Mouse (Mus musculus) embryo, embryonic 9.5 days (tissue): Measurements from ENCODE around the gene Ubr3.

Experiments used
- DNase-seq: peaks from one replicate; pipeline ENCODE4 v3.0.0-alpha.2; 2017; ENCODE audit errors: extremely low spot score

Gene Ubr3

DNA sequence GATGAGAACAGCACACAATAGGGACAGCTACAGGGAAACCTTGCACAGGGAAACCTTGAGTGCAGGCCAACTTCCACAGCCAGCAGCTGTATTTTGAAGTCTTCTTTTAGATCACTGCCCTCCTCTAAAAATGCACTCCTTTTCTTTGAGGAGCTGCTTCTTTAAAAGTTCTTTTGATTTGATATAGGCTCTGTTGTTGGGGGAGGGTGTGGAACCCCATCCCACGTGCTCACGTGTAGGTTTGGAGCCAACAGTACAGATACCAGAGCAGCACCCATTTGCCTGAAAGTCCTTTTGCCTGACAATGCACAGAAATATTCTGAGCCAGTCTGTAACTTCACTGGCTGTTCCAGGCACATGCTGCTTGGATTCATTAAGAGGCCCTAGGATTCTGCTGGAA lies 134.4 kb downstream of the Ubr3 start:
- DNase-seq, result no peak

DNA sequence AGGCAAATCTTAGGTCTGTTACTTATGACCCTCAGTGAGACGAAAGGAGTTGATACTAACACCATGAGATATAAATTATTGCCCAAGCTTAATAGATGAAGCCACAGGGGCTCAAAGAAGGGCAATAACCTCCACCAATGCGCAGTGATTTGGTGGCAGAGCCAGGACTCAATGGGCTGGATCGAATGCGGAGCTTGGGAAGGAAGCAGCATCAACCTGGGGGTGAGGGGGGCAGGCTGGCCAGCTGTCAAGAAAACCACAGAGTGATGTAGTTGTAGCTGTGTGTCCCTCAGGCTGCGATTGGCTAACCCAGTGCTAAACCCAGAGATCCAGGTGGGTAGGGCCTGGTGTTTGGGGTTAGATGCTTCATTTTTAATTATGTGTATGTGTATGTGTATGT lies 137.8 kb downstream of the Ubr3 start:
- no peak for DNase-seq

DNA sequence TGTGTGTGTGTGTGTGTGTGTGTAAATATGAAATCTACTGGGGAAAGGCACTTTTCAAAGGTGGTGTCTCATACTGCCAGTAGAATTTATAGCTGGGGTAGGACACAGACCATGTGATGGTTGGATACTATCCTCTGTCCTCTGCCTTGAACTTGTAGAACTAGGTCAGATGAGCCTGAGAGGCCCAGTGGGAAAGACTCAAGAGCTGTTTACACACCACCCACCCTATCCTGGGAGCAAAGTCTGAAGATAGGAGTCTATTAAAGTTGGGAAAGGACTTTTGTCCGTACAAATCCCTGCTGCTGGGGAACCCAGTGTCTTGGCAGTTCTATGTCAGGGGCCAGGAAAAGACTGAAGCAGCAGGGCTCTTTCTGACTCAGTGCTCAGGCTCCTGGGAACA lies 138.3 kb downstream of the Ubr3 start:
- no peak for DNase-seq

DNA sequence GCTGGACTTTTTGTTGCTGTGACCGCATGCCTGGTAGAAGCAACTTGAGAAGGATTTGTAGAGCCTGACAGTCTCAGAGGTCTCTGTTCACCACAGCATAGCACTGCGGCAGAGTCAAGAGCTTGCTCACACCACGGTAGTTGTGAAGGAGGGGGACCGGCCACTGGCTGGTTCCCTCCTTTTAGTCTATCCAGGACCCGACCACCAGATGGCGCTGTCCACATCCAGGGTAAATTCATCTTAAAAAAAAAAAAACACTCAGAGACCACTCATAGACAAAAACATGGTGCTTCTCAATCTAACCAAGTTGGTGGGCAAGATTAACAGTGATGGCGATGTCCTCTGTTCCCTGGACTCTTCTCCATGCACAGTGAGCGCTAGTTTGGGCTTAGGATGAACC lies 140.2 kb downstream of the Ubr3 start:
- DNase-seq, result no peak

DNA sequence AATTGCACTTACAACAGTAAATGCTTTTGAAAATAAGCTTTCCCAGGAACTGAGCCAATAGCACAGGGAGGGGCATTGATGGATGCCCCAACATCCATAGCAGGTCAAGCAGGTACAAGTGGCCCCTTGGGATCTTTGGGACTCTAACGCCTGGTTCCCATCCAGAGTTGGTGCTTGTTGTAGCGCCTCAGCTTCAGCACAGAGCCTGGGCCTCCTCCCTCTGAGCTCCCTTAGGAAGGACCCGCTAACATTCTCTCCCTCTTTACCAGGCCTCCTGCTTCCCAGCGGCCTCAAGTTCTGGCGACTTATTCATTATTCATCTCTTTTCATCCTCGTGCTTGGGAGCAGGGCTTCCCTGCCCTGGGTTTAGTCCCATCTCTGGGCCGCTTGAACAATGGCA lies 141.7 kb downstream of the Ubr3 start, which contains the start of gene Myo3b:
Myo3b (plus strand) TSS at position 375 of the 400 bp plus-strand sequence.
- DNase-seq, result no peak

DNA sequence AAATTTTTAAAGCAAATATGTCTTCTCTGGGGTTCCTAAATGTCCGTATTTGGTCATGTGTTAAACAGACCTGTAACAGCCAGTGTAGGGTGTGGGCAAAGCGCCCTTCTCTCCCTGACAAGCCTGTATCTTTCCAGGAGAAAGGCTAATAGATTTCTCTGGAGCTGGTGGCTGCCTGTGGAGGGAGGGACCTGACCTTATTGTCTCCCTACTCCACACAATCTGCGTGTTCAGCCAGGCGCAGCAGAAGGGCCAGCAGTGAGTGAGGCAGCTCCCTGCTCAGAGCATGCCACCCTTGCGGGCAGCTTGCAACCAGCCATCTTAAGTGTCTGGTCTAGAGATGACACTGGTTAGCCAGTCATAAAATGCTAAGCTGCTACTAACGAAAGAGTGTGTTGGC lies 147.4 kb downstream of the Ubr3 start:
- DNase-seq, result no peak

DNA sequence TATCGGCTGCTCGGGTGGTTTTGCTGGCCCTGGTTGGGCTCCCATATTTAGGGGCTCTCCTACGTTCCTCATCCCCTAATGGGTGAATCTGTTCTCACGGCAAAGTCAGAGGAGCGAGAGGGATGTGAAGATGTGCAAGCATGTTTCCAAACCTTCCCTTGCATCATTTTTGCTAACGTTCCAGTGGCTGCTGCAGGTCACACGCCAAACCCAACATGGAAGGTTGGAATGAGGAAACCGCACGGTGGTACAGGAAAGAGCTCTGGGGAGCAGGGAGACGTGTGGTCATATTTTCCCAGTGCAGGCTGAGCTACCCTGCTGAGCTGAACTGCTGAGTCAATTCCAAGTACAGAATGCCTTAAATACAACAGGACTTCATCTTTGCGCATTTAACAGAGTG lies 150.8 kb downstream of the Ubr3 start:
- DNase-seq, result no peak

DNA sequence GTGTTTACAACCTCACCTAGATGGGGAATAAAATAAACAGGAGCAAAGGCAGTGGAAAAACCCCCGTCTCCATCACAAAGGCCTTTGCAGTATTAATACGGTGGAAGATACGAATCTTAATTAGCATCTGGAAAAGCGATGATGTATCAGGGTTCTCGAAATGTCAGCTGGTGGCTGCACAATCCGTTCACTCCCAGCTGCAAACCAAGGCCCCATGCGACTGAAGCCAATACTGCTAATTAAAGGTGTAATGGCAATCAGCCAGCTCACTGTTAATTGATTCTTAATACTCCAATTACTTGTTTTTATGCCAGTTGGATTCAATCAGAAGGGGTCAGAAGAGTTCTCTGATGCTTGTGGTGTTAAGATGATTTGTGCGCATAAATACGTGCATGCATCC lies 156.8 kb downstream of the Ubr3 start:
- DNase-seq, result no peak

DNA sequence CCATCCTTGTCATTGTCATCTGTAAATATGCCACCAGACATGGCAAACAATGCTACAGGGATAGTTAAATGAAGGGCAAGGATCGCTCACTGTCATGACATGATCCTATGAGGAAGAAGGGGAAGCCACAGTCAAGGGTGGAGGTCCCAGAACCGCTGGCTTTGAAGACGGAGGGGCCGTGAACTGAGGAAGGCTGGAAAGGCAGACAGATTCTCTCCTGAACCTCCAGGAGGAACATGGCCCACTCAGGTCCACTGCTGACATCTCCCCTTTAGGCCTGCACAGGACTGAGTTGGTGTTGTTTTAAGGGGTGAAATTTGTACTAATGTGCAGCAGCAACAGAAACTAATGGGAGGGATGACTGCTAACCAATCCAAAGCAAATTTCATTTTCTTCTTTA lies 161.2 kb downstream of the Ubr3 start:
- no peak for DNase-seq

DNA sequence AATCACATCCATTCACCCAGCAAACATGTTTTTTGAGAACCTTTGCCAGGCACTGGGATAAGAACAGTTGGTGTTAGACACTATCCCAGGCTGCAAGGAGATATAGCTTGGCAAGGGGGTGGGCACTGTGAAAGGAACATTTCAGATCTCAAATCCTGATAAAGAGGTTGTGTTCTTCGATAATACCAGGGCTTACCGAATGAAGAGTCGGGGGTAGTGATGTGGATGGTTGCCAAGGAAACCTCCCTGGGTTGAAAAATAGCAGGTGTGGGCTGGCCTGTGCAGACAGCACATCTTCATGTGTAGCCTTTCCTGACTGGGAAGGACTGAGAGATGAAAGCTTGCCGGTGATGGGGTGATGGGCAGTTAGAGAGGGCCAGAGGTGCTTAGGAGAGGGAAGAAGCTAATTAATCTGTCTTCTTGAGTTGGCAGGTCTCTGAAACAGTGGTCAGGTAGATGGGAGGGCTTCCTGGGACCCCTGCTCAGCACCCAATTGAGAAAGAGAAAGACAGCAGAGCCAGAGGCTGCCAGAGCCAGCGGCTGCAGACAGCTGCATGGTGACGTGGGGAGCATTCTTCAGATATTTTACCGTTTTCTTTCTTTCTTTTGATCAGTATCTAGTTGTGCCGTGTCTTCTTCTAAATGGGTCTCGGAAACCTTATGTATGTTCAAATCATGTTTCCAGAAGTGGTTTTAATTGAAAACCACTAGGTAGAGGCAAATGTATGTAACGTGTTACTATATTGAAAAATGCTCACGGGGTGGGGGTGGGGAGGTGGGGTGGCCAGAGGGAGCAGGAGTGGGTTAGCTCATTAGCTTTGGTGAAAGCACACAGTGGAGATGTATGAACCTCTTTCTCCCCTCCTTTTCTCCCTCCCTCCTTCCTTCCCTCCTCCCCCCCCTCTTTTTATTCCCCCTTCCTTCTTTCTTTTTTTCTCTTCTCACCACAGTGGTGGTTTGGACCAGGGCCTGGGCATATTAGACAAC lies 163.6 kb downstream of the Ubr3 start:
- DNase-seq, result no peak

DNA sequence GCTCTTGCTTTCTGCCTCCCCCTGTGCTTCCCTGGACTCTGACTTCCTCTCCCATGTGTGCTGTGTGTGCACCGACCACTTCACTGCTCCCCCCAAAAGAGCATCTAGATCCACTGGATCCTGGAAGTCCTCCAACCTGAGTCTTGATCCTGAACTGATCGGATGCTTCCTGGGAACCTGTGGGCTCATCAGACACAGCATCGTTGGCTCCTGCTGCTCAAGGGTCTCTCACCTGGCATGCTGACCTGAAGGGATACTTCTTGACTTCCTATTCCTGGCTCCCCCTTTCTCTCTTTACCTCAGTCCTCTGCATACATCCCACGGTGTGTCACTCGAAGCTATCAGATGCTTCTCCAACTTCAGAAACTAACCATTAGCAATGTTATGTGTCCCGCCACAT lies 168.1 kb downstream of the Ubr3 start:
- no peak for DNase-seq

DNA sequence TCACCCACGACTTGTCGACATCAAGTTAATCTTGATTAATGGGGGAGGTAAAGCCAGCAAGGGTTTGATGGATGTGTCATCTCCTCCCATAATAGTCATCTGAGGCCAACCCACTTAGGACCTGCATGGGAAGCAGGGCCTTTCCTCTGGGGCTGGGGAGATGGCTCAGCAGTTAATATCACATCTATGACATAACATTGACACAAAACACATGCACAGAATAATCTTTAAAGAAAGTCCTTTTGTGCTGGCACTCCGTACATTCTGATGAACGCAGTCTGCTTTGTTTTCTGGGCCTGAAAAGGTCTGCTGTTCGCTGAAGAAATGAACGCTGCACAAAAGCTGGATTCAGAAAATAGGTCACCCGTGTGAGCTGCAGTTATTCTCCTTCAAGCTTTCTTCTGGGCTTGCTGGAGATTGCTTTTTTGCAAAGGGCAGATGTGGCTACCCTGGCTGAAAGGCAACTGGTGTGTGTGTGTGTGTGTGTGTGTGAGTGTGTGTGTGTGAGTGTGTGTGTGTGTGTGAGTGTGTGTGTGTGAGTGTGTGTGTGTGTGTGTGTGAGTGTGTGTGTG lies 168.8 kb downstream of the Ubr3 start:
- DNase-seq, result no peak

DNA sequence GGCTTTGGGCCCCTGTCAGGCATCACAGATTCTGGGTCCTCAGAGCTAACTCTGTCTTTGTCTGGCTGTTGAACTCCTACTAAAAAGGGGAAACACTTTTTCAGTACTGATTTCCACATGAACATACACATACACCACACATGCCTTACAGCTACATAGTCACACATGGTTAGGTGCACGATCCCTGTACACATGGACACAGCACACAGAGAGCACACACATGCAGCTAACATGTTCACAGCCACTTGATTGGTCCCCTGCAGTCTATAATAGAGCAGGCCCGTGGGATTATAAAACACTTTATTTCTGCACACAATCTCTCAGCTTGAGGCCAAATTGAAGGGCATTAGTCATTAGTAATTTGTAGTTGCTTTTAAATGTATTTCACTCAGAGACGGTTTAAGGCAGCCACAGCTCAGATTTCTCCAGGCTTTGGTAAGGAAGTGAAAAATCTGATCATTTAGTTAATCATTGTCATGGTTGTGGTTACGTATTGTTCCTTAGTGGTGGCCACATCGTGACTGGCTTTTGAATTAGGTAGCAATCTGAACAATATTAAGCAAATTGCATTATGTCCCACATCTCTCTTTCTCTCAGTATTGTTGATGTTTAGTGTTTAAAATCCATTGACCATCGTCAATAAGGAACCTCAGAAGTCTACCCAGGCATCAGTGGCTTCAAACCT lies 169.4 kb downstream of the Ubr3 start:
- DNase-seq, result no peak

DNA sequence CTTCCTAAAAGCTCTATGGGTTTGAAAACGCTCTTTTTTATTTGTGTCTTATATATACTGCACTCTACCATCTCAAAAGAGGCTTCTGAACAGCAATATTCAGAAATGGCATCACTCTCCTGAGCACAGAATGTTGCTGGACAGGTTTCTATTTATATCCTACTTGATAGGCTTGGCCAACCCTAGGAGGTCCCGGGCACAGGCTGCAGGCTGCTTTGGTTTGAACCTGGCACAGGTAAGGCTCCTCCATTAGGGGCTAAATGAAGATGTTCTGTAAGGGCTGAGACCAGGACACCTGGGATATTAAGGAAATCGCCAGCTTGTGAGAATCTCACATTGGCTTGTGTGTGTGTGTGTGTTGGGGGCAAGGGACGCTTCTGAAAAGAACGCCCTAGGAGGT lies 172.8 kb downstream of the Ubr3 start:
- DNase-seq, result no peak
